In the genomic region with DNA sequence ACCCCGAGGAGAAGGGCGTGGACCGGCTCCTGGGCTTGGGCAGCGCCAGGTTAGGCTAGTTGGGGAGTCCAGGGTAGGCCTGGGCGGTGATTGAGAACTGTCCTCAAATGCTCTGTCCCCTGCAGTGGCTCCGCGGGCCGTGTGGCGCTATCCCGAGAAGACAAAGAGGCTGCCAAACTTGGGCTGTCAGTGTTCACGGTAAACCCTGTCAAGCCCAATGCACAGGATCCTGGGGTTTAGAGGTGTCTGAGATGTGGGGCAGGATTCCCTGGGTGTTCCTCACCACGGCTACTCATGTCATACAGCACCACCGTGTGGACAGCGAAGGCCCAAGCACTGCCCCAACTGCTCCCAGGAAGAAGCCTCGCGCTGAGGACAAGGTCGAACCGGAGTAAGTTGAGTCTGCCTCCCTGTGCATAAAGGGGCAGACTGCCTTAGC, we compare ENCODE assay signal across 8 mouse cellular contexts. TPM values are rescaled to one million over a fixed set of nuclear protein-coding genes. Genes with fewer than 3 reads are reported as not detected.
DNase-seq lines count a peak whose midpoint lies in the region; ATAC-seq and TF ChIP-seq lines count a peak whose summit lies in the region.

No protein-coding gene starts in this region.

- H3K4me2 ChIP-seq in heart, embryonic 16.5 days (ENCODE audit: low read depth, low read length): peak overlapping the region; percentile 73
- peak overlapping the region; percentile 84 for H3K4me2 ChIP-seq in lung, postnatal 0 days (replicated peaks; ENCODE audit: low read depth, low read length)

- H3K27me3 ChIP-seq in ES-Bruce4 (ENCODE audit: control insufficient read depth, insufficient read depth, low read length, poor library complexity, severe bottlenecking): no peaks in the 10 kb centered on the region
- no peaks in the 10 kb centered on the region for H3K27me3 ChIP-seq in heart, embryonic 16.5 days (ENCODE audit: control insufficient read depth, insufficient read depth, low read length)
- no peaks in the 10 kb centered on the region for H3K27me3 ChIP-seq in lung, postnatal 0 days (replicated peaks; ENCODE audit: insufficient read depth, low read length)

- peaks cover 30% of the 10 kb centered on the region for H3K36me3 ChIP-seq in ES-Bruce4 (ENCODE audit: control insufficient read depth, insufficient read depth, low read length, poor library complexity, severe bottlenecking)
- peaks cover 43% of the 10 kb centered on the region for H3K36me3 ChIP-seq in heart, embryonic 16.5 days (ENCODE audit: control insufficient read depth, insufficient read depth)
- H3K36me3 ChIP-seq in lung, postnatal 0 days (ENCODE audit: insufficient read depth, low read length): peaks cover 24% of the 10 kb centered on the region; the same call in 1 of the 2 replicates

- peak overlapping the region; percentile 51 for H3K9ac ChIP-seq in ES-Bruce4 (ENCODE audit: low read depth, poor library complexity, severe bottlenecking)
- H3K9ac ChIP-seq in heart, embryonic 16.5 days (ENCODE audit: low read length): peak overlapping the region; percentile 88
- peak overlapping the region; percentile 87 for H3K9ac ChIP-seq in lung, postnatal 0 days (replicated peaks; ENCODE audit: low read depth)

- peak; percentile 76 to 82 for DNase-seq in kidney, postnatal 36 days
- DNase-seq in lung, postnatal 0 days (ENCODE audit: low spot score): peak; percentile 90
- DNase-seq in ovary, postnatal 14 days (ENCODE audit: low spot score): peak; percentile 57
- DNase-seq in urinary bladder, adult 2 months (ENCODE audit: low spot score): peak; percentile 52

- H3K9me3 ChIP-seq in ES-Bruce4 (replicated peaks; ENCODE audit: control insufficient read depth, insufficient read depth, low read length, poor library complexity, severe bottlenecking): no peaks in the 10 kb centered on the region
- no peaks in the 10 kb centered on the region for H3K9me3 ChIP-seq in heart, embryonic 16.5 days (replicated peaks; ENCODE audit: control insufficient read depth, low read length)
- no peaks in the 10 kb centered on the region for H3K9me3 ChIP-seq in lung, postnatal 0 days (ENCODE audit: low read length)

- peak; percentile 49 for ATAC-seq in heart, embryonic 16.5 days (replicated peaks; ENCODE audit: extremely low read depth, insufficient read depth, low FRiP score)
- ATAC-seq in lung, postnatal 0 days: peak; percentile 77

- peak; percentile 61 for TF ChIP-seq CTCF in ES-Bruce4 (IDR thresholded peaks at IDR 0.05; ENCODE audit: low read depth, low read length)
- peak; percentile 46; the same call in 1 of the 2 replicates for TF ChIP-seq CTCF in bone marrow macrophage, adult 2 months (IDR thresholded peaks at IDR 0.05; ENCODE audit: low read depth, low read length)
- TF ChIP-seq CTCF in embryonic fibroblast, embryonic 13.5 days (IDR thresholded peaks at IDR 0.05; ENCODE audit: borderline replicate concordance, insufficient read depth, low read length): peak; percentile 77
- peak; percentile 83 for TF ChIP-seq CTCF in lung, postnatal 0 days (IDR thresholded peaks at IDR 0.05)

- WGBS in heart, embryonic 16.5 days: 9% methylated on average over 18 of the region's 18 CpGs
- 2% methylated on average over 18 of the region's 18 CpGs for WGBS in lung, postnatal 0 days

- peak overlapping the region; percentile 79 for H3K4me3 ChIP-seq in ES-Bruce4 (ENCODE audit: low read depth, low read length)
- peak overlapping the region; percentile 96 for H3K4me3 ChIP-seq in bone marrow macrophage, adult 2 months (ENCODE audit: insufficient read depth, low read length)
- H3K4me3 ChIP-seq in embryonic fibroblast, embryonic 13.5 days (ENCODE audit: insufficient read depth, low read length): peak overlapping the region; percentile 15
- H3K4me3 ChIP-seq in heart, embryonic 16.5 days (ENCODE audit: low read length): peak overlapping the region; percentile 77
- H3K4me3 ChIP-seq in lung, postnatal 0 days (ENCODE audit: low read depth, low read length): peak overlapping the region; percentile 89

- H3K4me1 ChIP-seq in ES-Bruce4 (ENCODE audit: control insufficient read depth, insufficient read depth, low read length): no peaks in the 10 kb centered on the region
- peaks cover 17% of the 10 kb centered on the region for H3K4me1 ChIP-seq in bone marrow macrophage, adult 2 months (ENCODE audit: control insufficient read depth, insufficient read depth, low read length)
- H3K4me1 ChIP-seq in embryonic fibroblast, embryonic 13.5 days (ENCODE audit: control insufficient read depth, insufficient read depth, low read length): no peaks in the 10 kb centered on the region
- peaks cover 21% of the 10 kb centered on the region for H3K4me1 ChIP-seq in heart, embryonic 16.5 days (ENCODE audit: control insufficient read depth, insufficient read depth, low read length)
- peaks cover 5% of the 10 kb centered on the region; the same call in 1 of the 2 replicates for H3K4me1 ChIP-seq in lung, postnatal 0 days (ENCODE audit: insufficient read depth, low read depth, low read length)

- no peak overlapping the region for H3K27ac ChIP-seq in ES-Bruce4 (ENCODE audit: insufficient read depth, low read length)
- H3K27ac ChIP-seq in bone marrow macrophage, adult 2 months (ENCODE audit: insufficient read depth, low read depth, low read length): no peak overlapping the region
- H3K27ac ChIP-seq in embryonic fibroblast, embryonic 13.5 days (ENCODE audit: insufficient read depth, low read length): no peak overlapping the region
- peak overlapping the region; percentile 90 for H3K27ac ChIP-seq in heart, embryonic 16.5 days (ENCODE audit: low read length)
- H3K27ac ChIP-seq in lung, postnatal 0 days (ENCODE audit: low read length): peak overlapping the region; percentile 97

- TF ChIP-seq EP300 in ES-Bruce4 (IDR thresholded peaks at IDR 0.05; ENCODE audit: insufficient read depth, low read depth, low read length): 0 out of 2 replicates have a peak, but pooled peaks have one; percentile 14
- no peak for TF ChIP-seq EP300 in lung, postnatal 0 days (IDR thresholded peaks at IDR 0.05)

- no peak for TF ChIP-seq POLR2A in ES-Bruce4 (IDR thresholded peaks at IDR 0.05; ENCODE audit: insufficient read depth, low read length)
- TF ChIP-seq POLR2A in bone marrow macrophage, adult 2 months (IDR thresholded peaks at IDR 0.05; ENCODE audit: borderline replicate concordance, low read depth, low read length): no peak
- TF ChIP-seq POLR2A in embryonic fibroblast, embryonic 13.5 days (IDR thresholded peaks at IDR 0.05; ENCODE audit: low read depth, low read length): no peak

RNA-seq across cellular contexts. Expression of gene 2310033P09Rik, which starts 0.9 kb away (rescaled TPM):
- polyA plus RNA-seq in ES-Bruce4 (2011; ENCODE audit: insufficient read depth, insufficient read length, low read depth, missing spikeins): 14.3 and 15.3 TPM in 2 replicates
- polyA plus RNA-seq in bone marrow macrophage, adult 2 months (2012; ENCODE audit: insufficient read depth, insufficient read length, missing spikeins): 18.9 and 20.8 TPM in 2 replicates
- polyA plus RNA-seq in embryonic fibroblast, embryonic 13.5 days (2011; ENCODE audit: insufficient read length, low read depth, missing spikeins): 7.2 and 7.7 TPM in 2 replicates
- polyA plus RNA-seq in heart, embryonic 16.5 days (2015; fragmentation: Nextera tagmentation; extraction: Ambion mirVana): 18.8 and 21.0 TPM in 2 replicates
- polyA plus RNA-seq in lung, postnatal 0 days (2015; fragmentation: Nextera tagmentation; extraction: Ambion mirVana): 32.9 and 34.8 TPM in 2 replicates
- polyA plus RNA-seq in urinary bladder, adult 2 months (2012; rRNA removed): 23.8 and 26.1 TPM in 2 replicates

RNA-seq across cellular contexts. Expression of gene Mrpl55, which starts 6.7 kb away (rescaled TPM):
- polyA plus RNA-seq in ES-Bruce4 (2011; ENCODE audit: insufficient read depth, insufficient read length, low read depth, missing spikeins): 41.7 and 48.2 TPM in 2 replicates
- 20.1 and 24.1 TPM in 2 replicates for polyA plus RNA-seq in bone marrow macrophage, adult 2 months (2012; ENCODE audit: insufficient read depth, insufficient read length, missing spikeins)
- 28.3 and 32.5 TPM in 2 replicates for polyA plus RNA-seq in embryonic fibroblast, embryonic 13.5 days (2011; ENCODE audit: insufficient read length, low read depth, missing spikeins)
- polyA plus RNA-seq in heart, embryonic 16.5 days (2015; fragmentation: Nextera tagmentation; extraction: Ambion mirVana): 115 and 131 TPM in 2 replicates
- 60.0 and 74.0 TPM in 2 replicates for polyA plus RNA-seq in lung, postnatal 0 days (2015; fragmentation: Nextera tagmentation; extraction: Ambion mirVana)
- 35.2 and 35.4 TPM in 2 replicates for polyA plus RNA-seq in urinary bladder, adult 2 months (2012; rRNA removed)

RNA-seq across cellular contexts. Expression of gene Guk1, which starts 17.0 kb away (rescaled TPM):
- polyA plus RNA-seq in ES-Bruce4 (2011; ENCODE audit: insufficient read depth, insufficient read length, low read depth, missing spikeins): 54.0 and 54.9 TPM in 2 replicates
- polyA plus RNA-seq in bone marrow macrophage, adult 2 months (2012; ENCODE audit: insufficient read depth, insufficient read length, missing spikeins): 32.1 and 32.3 TPM in 2 replicates
- 43.1 and 46.4 TPM in 2 replicates for polyA plus RNA-seq in embryonic fibroblast, embryonic 13.5 days (2011; ENCODE audit: insufficient read length, low read depth, missing spikeins)
- polyA plus RNA-seq in heart, embryonic 16.5 days (2015; fragmentation: Nextera tagmentation; extraction: Ambion mirVana): 130 and 140 TPM in 2 replicates
- polyA plus RNA-seq in lung, postnatal 0 days (2015; fragmentation: Nextera tagmentation; extraction: Ambion mirVana): 151 and 168 TPM in 2 replicates
- 99.0 and 118 TPM in 2 replicates for polyA plus RNA-seq in urinary bladder, adult 2 months (2012; rRNA removed)

RNA-seq across cellular contexts. Expression of gene Arf1, which starts 19.0 kb away (rescaled TPM):
- 375 and 376 TPM in 2 replicates for polyA plus RNA-seq in ES-Bruce4 (2011; ENCODE audit: insufficient read depth, insufficient read length, low read depth, missing spikeins)
- polyA plus RNA-seq in bone marrow macrophage, adult 2 months (2012; ENCODE audit: insufficient read depth, insufficient read length, missing spikeins): 295 and 301 TPM in 2 replicates
- 412 and 414 TPM in 2 replicates for polyA plus RNA-seq in embryonic fibroblast, embryonic 13.5 days (2011; ENCODE audit: insufficient read length, low read depth, missing spikeins)
- 597 and 626 TPM in 2 replicates for polyA plus RNA-seq in heart, embryonic 16.5 days (2015; fragmentation: Nextera tagmentation; extraction: Ambion mirVana)
- 630 and 647 TPM in 2 replicates for polyA plus RNA-seq in lung, postnatal 0 days (2015; fragmentation: Nextera tagmentation; extraction: Ambion mirVana)
- polyA plus RNA-seq in urinary bladder, adult 2 months (2012; rRNA removed): 531 and 605 TPM in 2 replicates

RNA-seq across cellular contexts. Expression of gene Gjc2, which starts 26.0 kb away (rescaled TPM):
- not detected in 2 replicates for polyA plus RNA-seq in ES-Bruce4 (2011; ENCODE audit: insufficient read depth, insufficient read length, low read depth, missing spikeins)
- polyA plus RNA-seq in bone marrow macrophage, adult 2 months (2012; ENCODE audit: insufficient read depth, insufficient read length, missing spikeins): not detected in 2 replicates
- 0.25 and 0.30 TPM in 2 replicates for polyA plus RNA-seq in embryonic fibroblast, embryonic 13.5 days (2011; ENCODE audit: insufficient read length, low read depth, missing spikeins)
- 0.50 and 0.54 TPM in 2 replicates for polyA plus RNA-seq in heart, embryonic 16.5 days (2015; fragmentation: Nextera tagmentation; extraction: Ambion mirVana)
- polyA plus RNA-seq in lung, postnatal 0 days (2015; fragmentation: Nextera tagmentation; extraction: Ambion mirVana): 1.8 and 2.5 TPM in 2 replicates
- polyA plus RNA-seq in urinary bladder, adult 2 months (2012; rRNA removed): 8.9 and 9.5 TPM in 2 replicates

Comparison
In these comparisons a context has a peak if more than half of its experiments do, and no peak if none do; other contexts are left out.
1. H3K27ac ChIP-seq: peak in heart, embryonic 16.5 days (single experiment) and lung, postnatal 0 days (single experiment); none in ES-Bruce4 (single experiment), bone marrow macrophage, adult 2 months (single experiment) and embryonic fibroblast, embryonic 13.5 days (single experiment).
2. H3K4me3 ChIP-seq: peak in every context shown above with its lines; median percentile 96 in bone marrow macrophage, adult 2 months; 89 in lung, postnatal 0 days; 79 in ES-Bruce4; 77 in heart, embryonic 16.5 days; 15 in embryonic fibroblast, embryonic 13.5 days.
3. Peak in every context shown above with its lines, with median percentiles within 50 percentile points of each other: H3K9ac ChIP-seq, CTCF ChIP-seq and DNase-seq.